Mouse (Mus musculus) right cerebral cortex, postnatal 10 days (tissue): ENCODE data around the gene Plekhm2.
A peak's percentile ranks its signal among the peaks of the same experiment; 100 is the strongest.

Experiments used
- DNase-seq, 2 experiments: peaks; one replicate each; pipeline ENCODE4 v3.0.0; 2021; ENCODE audit warnings: low spot score in 2 of 2

Gene Plekhm2

DNA sequence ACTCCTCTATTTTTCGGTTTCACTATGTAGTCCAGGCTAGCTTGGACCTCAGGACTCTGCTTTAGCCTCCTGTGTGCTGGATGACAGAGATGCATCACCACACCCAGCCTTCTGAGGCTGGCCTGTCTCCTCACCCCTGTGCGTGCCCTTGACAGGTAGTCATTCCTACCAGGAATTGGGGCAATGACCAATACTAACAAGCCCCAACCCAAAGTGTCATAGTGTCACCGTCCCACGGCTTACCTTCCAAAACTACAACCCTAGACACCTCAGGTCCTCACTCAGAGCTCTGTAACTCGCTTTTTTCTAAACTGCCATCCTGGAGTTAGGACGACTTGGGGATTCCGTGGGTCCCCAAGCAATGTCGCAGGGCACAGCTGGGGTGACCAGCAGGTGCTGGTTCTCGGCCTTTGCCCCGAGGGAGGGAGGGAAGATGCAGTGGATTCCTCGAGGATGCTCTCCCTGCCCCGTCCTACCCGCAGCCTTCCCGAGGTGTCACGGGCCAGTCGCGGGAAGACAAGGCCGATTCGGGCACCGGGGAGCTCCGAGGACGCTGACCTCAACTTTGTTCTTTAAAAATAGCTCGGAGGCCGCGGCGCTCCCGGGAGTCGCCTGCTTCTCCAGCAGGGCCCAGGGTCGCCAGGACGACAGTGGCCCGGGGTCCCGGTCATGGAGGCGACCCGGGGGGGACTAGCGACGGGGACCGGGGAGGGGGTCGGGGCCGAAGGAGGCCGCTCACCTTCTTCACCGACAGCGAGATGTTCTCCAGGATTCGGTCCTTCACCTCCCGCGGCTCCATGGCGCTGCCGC is 1.4 kb downstream of the Plekhm2 start:
- peak in 1 of 2 experiments; percentile 52 for DNase-seq

DNA sequence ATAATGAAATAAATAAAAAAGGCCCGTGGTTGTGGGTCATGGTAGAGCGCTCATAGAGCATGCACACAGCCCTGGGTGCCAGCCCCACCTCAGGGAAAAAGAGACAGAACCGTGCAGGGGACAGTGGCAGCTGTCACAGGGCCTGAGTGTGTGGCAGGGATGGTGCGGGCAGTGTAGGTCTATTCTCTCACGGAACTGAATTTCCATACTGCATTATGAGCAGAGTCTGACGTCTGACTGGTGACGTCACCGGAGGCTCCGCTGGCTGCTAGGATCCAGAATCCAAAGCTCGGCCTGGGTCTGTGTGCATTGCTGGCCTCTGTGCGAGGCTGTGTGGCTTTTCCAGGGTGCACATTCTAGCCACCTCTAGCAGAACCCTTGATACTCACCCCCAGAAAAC is 3.8 kb downstream of the Plekhm2 start:
- DNase-seq, result no peak

DNA sequence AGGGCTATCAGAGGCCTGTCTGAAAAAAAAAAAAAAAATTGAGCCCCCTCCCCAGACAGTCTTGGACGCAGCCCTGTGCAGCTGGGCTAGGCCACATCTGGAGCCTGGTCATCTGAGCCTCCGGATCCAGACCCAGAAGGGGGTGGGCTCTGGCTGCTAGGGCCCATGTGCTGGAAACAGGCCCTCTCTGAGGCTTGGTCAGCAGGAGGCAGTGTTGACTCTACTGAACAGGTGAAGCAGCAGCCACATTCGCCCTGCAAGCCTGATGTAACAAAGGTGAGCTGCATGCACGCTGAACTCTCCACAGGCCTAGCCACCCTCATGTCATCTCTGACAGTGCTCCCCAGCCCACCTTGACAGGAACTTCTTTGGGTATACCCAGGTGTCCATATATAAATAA is 5.0 kb downstream of the Plekhm2 start:
- DNase-seq, result no peak

DNA sequence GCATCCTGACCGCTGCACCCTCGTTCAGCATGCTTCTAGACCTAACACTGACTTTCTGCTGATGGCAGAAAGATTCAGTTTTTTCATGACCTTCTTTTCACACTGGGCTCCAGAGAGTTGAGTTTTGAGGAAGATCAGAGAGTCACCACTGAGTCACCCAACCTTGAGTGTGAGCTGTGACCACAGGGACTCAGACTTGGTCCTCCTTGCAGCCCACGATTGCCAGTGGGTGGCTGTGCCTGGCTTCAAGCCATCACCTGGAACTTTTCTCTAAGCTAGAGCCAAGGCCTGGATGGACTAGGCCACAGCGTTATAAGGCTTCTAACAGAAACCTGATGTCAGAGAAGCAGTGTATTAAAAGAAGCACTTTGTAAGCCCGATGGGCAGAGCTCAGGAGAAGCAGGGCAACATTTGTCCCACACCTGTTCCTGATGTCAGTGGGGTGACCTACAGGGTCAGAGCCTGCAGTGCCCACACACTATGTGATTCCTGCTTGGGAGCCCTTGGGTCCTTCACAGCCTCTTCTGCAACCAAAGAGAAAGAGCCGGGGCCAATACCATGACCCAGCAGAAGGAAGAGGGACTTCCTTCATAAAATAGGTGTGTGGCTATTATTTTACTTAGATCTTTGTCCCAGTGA is 5.7 kb downstream of the Plekhm2 start:
- no peak for DNase-seq

DNA sequence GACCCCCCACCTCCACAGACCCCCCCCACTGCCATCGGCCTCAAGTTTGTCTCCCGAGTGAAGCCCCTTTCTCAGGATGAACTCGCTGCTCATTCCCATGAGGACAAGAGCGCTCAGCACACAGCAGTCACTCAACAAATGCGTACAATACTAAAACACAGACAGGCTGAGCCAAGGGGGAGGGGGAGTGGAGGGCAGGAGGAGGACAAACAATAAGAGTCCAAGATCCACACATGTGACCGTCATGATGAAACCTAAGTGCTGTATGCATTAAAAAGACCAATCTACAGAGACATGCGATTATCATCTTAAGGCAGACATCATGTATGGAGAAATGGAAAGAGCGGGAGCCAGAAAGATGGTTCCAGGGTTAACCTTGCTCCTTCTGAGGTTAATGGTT is 7.8 kb downstream of the Plekhm2 start:
- no peak for DNase-seq

DNA sequence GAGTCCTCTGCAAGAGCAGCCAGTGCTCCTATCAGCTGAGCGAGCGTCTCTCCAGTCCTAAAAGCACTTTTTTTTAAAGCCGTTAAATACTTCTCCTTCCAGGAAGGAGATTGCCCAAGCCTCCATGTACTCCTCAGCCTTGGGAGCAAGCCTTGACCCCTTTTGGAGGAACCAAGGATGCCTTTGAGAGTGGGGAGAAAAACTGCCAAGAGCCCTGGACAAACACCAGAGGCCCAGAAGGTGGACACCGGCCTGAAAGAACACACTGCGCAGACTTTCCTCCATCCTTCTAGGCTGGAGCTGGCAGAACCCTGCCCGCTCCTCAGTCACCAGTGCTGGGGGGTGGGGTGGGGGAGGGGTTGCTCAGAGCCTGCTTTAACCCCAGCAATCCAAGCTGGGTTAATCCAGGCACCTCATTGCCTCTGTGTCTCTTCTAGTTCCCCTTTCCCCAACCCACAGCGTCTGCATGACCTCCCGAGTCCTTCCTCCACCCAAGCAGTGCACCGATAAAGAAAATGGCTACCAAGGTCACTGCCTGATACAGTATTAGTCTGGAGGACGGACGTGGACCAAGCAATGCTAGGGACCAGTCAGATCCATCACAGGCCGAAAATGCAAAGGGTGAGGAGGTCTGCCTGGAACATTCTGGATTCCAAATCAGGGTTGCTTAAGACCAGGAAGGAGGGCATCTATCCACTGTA is 8.6 kb downstream of the Plekhm2 start:
- DNase-seq, result peak; percentile 75 to 76

DNA sequence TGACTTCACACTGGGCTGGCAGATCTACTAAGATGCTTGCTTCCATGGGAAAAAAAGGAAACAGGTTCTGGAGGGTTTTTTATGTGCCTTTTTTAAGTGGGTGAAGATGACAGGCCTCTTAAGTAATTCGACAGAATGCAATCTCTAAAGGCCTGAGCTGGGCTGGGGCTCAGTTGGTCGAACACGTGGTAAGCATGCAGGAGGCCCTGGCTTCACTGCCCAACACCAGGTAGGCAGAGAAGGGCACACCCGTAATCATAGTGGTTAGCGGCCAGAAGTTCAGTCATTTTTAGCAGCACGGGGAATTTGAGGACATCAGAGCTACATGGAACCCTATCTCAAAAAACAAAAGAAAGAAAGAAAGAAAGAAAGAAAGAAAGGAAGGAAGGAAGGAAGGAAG is 10.2 kb downstream of the Plekhm2 start:
- no peak for DNase-seq

DNA sequence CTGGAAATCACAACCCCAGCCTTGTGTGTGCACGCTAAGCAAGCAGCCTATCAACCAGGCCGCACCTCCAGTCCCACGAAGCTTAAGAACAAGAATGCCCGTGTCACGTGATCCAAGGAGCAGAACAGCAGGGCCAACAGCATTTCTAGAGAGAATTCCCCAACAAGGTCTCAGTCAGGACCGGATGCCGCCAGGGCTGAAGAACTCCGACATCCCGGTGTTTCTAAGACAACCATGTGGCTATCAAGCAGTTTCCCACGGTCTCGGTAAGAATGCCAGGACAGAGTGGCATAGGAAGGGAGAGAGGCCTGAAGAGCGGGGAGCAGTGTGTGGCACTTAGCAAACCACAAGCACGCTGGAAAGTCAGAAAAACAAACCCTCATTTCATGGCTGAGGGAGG is 10.9 kb downstream of the Plekhm2 start:
- DNase-seq, result no peak

DNA sequence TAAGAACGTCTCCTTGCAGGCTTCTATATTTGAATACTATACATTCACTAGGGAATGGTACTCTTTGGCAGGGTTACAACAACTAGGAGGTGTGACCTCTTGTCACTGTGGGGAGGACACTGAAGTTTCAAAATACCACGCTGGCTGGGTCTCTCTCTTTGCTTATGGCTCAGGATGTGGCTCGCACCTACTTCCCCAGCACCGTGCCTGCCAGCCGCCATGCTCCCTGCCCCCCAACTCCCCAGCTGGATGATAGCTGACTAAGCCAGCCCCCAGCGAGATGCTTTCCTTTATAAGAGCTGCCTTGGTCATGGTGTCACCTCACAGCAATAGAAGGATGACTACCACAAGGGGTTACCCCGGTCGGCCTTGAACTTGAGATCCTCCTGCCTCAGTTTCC is 11.7 kb downstream of the Plekhm2 start:
- DNase-seq, result no peak

DNA sequence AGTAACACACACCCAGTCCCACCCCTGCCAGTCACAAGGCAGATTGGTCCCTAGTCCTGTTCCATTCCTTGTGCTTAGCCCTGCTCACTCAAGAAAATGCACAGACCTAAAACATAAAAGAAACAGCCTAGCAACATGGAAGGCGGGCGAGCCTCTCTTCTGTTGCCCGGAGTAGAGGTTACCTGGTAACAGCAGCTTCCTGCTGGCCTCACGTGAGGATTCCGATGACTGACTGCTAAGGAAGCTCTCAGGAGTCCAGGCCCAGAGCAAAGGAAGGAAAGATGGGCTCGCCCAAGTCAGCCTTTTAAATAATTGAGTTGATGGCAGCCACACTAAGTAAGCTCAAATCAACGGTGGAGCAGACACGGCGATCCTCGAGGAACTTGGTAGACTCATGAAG is 12.8 kb downstream of the Plekhm2 start:
- no peak for DNase-seq

DNA sequence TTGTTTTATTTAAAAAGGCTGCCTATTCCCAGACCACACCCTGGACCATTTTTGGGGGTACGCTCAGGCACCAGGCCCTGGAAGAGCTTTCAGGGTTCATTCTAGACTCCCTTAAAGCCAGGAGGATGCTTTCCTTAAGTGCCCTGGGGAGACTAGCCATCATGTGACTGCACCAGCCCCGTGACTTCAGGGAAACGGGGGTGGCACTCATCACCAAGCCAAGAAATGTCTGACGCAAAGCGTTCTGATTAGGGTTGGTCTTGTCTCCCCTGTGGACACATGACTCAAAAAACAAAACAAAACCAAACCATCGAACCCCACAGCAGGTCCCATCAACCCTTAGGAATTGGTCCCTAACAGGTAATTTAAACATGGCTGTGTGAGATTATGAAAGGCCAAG is 13.4 kb downstream of the Plekhm2 start:
- no peak for DNase-seq

DNA sequence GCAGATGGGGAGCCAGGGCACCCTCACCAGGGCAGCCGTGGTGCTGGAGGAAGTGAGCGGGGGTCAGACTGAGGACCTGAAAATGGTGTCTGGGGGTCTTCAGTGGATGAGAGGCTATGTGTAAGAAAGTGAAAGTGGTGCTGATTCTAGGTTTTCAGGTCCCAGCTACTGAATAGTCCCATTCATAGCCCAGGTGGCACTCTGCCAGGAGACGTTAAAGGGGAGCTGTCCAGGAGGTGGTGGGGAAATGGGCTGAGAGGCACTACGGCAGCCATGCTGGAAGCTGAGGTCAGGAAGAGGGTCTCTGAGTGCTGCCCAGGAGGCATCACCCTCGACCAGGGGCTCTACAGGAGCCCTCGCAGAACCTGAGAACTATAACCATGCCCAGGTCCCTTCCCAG is 15.5 kb downstream of the Plekhm2 start:
- DNase-seq, result peak; percentile 68 to 77

DNA sequence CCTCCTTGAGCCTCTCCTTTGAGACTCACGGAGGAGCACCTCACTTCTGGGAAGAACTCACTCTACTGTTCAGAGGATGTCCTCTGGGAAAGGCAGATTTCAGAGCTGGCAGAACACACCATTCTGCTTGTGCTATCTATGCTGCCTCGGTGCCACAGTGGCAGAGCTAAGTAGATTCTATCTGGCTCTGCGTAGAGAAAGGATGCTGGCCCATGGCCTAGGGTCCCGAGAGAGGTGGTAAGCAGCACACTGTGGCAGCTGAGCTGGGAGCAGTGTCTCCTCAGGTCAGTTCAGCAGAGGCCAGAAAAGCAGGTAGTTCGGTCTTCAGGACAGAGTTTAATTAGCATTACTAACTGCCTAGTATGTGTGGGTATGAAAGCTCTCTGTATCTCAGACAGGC is 16.4 kb downstream of the Plekhm2 start:
- DNase-seq, result no peak

DNA sequence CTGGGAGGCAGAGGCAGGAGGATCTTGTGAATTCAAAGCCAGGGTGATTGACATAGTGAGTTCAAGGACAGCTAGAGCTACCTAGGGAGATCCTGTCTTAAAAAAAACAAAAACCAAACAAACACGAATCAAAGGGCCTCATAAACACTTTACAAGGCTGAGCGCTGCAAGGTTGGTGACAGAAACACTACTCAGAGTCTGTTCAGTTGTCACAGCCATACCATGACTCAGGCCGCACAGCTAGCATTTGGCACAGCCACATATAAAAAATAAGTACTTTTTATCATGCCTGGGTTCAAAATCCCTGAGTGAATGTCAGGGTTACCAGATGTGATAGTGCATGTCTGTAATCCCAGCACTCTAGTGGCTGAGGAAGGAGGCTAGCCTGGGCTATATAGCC is 17.5 kb downstream of the Plekhm2 start:
- no peak for DNase-seq

DNA sequence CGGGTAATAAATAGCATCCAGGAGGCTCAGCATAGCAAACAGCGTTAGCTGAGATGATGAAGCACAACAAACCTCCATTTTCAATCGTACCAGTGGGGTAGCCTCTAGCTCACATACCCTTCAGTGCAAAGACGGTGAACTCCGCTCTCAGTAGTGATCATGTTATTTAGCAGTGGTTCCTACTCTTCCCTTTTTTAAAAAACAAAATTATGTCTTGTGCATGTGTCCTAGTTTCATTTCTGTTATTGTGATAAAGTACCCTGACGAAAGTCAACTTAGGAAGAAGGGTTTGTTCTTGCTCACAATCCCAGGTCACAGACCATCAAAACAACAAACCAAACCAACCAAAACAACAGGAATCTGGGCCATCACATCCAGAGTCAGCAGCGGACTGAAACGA is 18.7 kb downstream of the Plekhm2 start:
- DNase-seq, result no peak

DNA sequence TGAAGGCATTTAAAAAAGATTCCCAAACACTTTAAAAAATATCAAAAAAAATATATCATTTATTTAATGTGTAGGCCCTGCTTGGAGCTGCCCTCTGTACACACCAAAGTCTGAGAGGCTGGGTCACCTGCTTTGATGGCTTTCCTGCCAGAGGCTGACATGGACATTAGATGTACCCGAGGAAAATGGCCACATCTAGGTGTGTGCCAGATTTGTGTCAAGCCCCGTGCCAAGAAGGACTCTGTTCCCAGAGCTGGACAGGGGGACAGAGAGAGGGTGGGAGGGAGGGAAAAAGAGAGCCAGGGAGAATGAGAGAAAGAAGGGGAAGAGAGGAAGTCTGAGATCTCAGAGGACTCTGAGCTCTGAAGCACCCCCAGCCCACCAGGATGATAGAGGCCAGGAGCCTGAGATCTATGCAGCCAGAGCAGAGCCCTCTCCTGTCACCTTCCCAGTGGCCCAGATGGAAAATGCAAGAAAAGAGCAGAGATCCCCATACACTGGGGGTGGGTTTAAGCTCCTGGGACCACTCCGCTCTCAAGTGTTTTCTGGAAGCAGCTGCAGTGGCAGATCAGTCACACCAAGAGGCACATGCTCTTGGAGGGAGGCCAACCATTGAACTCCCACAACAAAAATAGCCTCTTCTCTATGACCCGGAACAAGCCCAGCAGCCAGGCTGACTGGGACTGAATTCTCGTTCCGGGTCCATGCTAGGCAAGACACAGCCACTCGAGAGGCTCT is 21.4 kb downstream of the Plekhm2 start:
- peak; percentile 81 to 85 for DNase-seq

DNA sequence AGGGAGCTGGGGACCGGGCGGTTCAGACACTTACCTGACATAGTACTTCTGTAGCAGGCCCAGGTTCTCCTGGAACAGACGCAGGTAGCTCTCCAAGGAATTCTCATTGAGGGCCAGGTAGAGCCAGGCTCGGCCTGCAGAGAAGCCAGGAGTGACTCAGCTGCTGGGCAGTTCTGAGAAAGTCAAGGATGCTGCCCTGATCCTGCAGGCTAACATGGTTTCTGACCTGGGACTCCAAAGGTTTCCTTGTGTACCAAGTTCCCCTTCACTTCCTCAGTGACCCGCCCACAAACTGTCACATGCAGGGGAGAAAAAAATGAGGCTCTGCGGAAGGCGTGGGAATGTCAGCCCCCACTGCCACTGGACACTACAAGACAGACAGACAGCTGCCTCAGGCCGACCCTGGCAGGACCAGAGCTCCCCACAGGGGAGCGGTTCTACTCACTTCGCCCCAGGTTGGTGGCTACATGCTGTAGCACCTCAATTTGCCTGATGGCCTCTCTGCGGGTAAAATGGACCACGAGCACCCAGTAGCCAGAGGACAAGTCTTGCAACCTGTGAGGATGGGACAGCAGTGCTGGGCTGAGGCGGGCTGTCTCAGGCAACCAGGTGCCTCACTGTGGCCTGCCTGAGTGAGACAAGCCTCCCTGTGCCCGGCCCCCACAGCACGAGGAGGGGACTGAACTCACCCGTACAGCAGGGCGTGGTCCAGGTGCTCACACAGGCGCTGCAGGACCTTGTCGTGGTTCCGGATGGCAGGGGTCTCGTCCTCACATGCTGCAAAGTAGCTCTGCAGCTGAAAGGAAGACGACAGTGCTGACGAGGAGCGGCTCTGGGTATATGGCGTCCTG is 22.5 kb downstream of the Plekhm2 start:
- no peak for DNase-seq

DNA sequence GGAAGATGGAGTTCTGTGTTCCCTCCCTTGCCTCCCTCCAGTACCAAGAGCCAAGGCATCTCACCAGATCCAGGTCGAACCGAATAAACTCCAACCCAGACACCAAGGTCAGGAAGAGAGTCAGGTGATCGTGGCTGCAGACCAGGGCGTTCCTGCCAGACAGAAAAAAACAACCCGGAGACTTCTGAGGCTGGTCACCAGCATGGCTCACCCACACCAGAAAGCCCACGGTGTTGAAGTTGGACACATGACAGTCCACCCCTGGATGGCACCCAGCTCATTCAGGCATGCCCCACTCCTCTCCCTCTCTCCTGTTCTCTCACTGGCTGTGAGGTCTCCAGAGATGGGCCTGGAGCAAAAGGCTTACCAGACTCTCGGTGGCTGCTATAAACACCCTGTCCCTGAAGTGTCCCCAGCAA is 23.3 kb downstream of the Plekhm2 start:
- no peak for DNase-seq

DNA sequence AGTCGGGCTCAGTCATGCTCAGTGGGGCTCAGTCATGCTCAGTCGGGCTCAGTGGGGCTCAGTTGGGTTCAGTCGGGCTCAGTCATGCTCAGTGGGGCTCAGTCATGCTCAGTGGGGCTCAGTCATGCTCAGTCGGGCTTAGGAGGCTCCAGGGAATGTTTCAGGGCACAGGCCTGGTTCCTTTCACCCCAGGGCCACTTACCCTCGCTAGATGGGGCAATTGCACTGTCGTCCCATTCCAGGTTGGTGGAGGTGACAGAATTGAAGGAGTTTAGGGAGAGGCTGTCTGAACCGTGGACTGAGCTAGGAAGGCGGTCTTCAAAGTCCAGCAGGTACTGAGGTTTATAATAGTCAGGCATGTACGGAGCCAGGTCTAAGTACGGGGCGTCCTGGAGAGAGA is 25.2 kb downstream of the Plekhm2 start:
- DNase-seq, result no peak

DNA sequence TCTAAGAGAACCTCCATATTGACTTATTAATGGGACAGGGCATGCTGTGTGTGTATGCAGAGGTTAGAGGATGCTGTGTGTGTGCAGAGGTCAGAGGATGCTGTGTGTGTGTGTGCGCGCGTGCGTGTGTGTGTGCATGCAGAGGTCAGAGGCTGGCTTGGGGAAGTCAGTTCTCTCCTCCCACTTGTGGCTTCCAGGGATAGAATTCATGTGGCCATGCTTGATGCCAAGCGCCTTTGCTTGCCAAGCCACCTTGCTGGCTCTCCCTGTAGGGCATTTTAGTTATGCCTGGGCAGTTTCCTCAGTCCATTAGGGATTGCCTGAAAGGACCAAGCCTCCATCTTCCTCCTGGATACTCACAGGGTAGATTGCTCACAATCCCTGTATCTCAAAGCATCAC is 28.0 kb downstream of the Plekhm2 start:
- no peak for DNase-seq

DNA sequence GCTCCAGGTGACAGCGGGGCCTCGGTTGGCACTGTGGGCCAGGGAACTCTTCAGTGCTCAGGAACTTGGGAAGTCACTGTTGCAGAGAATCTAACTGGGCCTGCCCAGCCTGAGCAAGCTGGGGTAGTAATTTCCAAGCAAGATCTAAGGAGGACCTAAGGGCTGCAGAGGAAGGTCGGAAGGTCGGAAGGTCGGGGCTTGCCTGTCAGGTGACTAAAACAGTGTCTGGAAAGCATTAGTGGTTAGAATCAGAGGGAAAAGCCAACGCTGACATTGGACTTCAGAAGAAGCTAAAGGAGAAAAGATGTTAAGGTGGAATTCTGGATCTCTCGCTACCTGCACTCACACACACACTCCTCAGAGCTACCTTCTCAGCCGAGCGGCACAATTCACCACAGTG is 28.7 kb downstream of the Plekhm2 start:
- no peak for DNase-seq
